Comparison of ENCODE assay signal across 23 mouse cellular contexts in genomic region chr17:43081225-43081624, GRCm38 (mm10).
A peak's percentile ranks its signal among the peaks of the same experiment; 100 is the strongest.
DNase-seq lines count a peak whose midpoint lies in the region; ATAC-seq and TF ChIP-seq lines count a peak whose summit lies in the region.
"Had no signal": no experiment of that assay in that cellular context is flagged by ENCODE, and none has a peak within 500 bp of the region (broad histone marks: within the 10 kb centered on the region; RNA-seq: fewer than 3 reads in every experiment).

No protein-coding gene starts in this region.

- no peaks in the 10 kb centered on the region for H3K9me3 ChIP-seq in stomach, postnatal 0 days (ENCODE audit: control insufficient read depth, low read length)
- H3K9me3 ChIP-seq in midbrain, embryonic 10.5 days (replicated peaks) = no peaks in the 10 kb centered on the region
- H3K9me3 ChIP-seq: embryonic facial prominence, embryonic 12.5 days; embryonic facial prominence, embryonic 15.5 days; forebrain, embryonic 12.5 days; forebrain, embryonic 15.5 days; hindbrain, embryonic 10.5 days; hindbrain, embryonic 13.5 days had no signal

- H3K27ac ChIP-seq in stomach, postnatal 0 days (replicated peaks) = 0 out of 2 replicates have a peak overlapping the region, but pooled peaks have one; percentile 58
- no peak overlapping the region for H3K27ac ChIP-seq in midbrain, embryonic 10.5 days (replicated peaks)
- H3K27ac ChIP-seq: embryonic facial prominence, embryonic 12.5 days; embryonic facial prominence, embryonic 15.5 days; forebrain, embryonic 12.5 days; forebrain, embryonic 15.5 days; hindbrain, embryonic 10.5 days; hindbrain, embryonic 13.5 days had no signal

- no peak overlapping the region for H3K9ac ChIP-seq in stomach, postnatal 0 days (ENCODE audit: low read length)
- H3K9ac ChIP-seq: embryonic facial prominence, embryonic 12.5 days; embryonic facial prominence, embryonic 15.5 days; forebrain, embryonic 12.5 days; forebrain, embryonic 15.5 days; hindbrain, embryonic 13.5 days had no signal

- H3K4me3 ChIP-seq in stomach, postnatal 0 days (ENCODE audit: low read depth, low read length) = no peak overlapping the region
- H3K4me3 ChIP-seq in midbrain, embryonic 10.5 days = no peak overlapping the region
- H3K4me3 ChIP-seq: embryonic facial prominence, embryonic 12.5 days; embryonic facial prominence, embryonic 15.5 days; forebrain, embryonic 12.5 days; forebrain, embryonic 15.5 days; hindbrain, embryonic 10.5 days; hindbrain, embryonic 13.5 days had no signal

- H3K4me1 ChIP-seq in stomach, postnatal 0 days (replicated peaks; ENCODE audit: control insufficient read depth, insufficient read depth) = no peaks in the 10 kb centered on the region
- H3K4me1 ChIP-seq in midbrain, embryonic 10.5 days = peaks cover 7% of the 10 kb centered on the region

- no peak overlapping the region for H3K4me2 ChIP-seq in stomach, postnatal 0 days (replicated peaks; ENCODE audit: low read depth)
- H3K4me2 ChIP-seq: embryonic facial prominence, embryonic 12.5 days; embryonic facial prominence, embryonic 15.5 days; forebrain, embryonic 12.5 days; forebrain, embryonic 15.5 days; heart, embryonic 11.5 days; hindbrain, embryonic 13.5 days had no signal

- WGBS in stomach, postnatal 0 days = 67% methylated on average over 5 of the region's 5 CpGs
- 90% methylated on average over 5 of the region's 5 CpGs for WGBS in midbrain, embryonic 10.5 days

- no peak for TF ChIP-seq EP300 in stomach, postnatal 0 days (optimal IDR thresholded peaks at IDR 0.05)

- no peaks in the 10 kb centered on the region for H3K36me3 ChIP-seq in stomach, postnatal 0 days (ENCODE audit: control insufficient read depth, insufficient read depth, low read length)
- H3K36me3 ChIP-seq in midbrain, embryonic 10.5 days = peaks cover 11% of the 10 kb centered on the region

- peak; percentile 62 for DNase-seq in kidney, adult 9 months
- no peak for DNase-seq in kidney, adult 11 months
- peak; percentile 28 for DNase-seq in lung, postnatal 36 days
- DNase-seq in lung, postnatal 25 days (ENCODE audit: low spot score) = no peak
- no peak for DNase-seq in stomach, postnatal 0 days (ENCODE audit: low spot score)
- DNase-seq in midbrain, embryonic 10.5 days (ENCODE audit: low spot score) = no peak
- DNase-seq: adrenal gland, adult 2 months; adrenal gland, postnatal 14 days; cerebellum, adult 11 months; cerebellum, adult 2 months; cerebellum, adult 9-11 months; cerebellum, postnatal 25 days; gastrocnemius, postnatal 25 days; heart, postnatal 36 days had no signal

- no peak for TF ChIP-seq CTCF in stomach, postnatal 0 days (IDR thresholded peaks at IDR 0.05; ENCODE audit: low read depth)

- ATAC-seq in stomach, postnatal 0 days (ENCODE audit: low FRiP score, low TSS enrichment) = peak; percentile 60; the same call in 1 of the 2 replicates
- ATAC-seq: CD4-positive, CD25-positive, alpha-beta regulatory T cell, adult 4 months; forebrain, embryonic 15.5 days; hindbrain, embryonic 16.5 days had no signal

- H3K27me3 ChIP-seq in stomach, postnatal 0 days (ENCODE audit: control insufficient read depth, insufficient read depth, low read length) = no peaks in the 10 kb centered on the region
- H3K27me3 ChIP-seq in midbrain, embryonic 10.5 days (ENCODE audit: low read depth, poor library complexity, severe bottlenecking) = no peaks in the 10 kb centered on the region
- H3K27me3 ChIP-seq: embryonic facial prominence, embryonic 12.5 days; embryonic facial prominence, embryonic 15.5 days; forebrain, embryonic 12.5 days; forebrain, embryonic 15.5 days; hindbrain, embryonic 13.5 days had no signal

Comparison
In these comparisons a context has a peak if more than half of its experiments do, and no peak if none do; other contexts are left out.
1. DNase-seq: peak in kidney, adult 9 months (single experiment) and lung, postnatal 36 days (single experiment); none in kidney, adult 11 months (single experiment), lung, postnatal 25 days (single experiment), stomach, postnatal 0 days (single experiment) and midbrain, embryonic 10.5 days (single experiment).